Mouse (Mus musculus) kidney, postnatal 10 days (tissue): ENCODE results near the gene Moxd1.
"Not testable (repeated sequence)": the region's sequence is repeated elsewhere in the genome, so short reads cannot be mapped to it uniquely, and the experiment has no call there.

Source experiments
- DNase-seq: peaks from one replicate; pipeline ENCODE4 v3.0.0; 2021; ENCODE audit warnings: mixed read lengths

Moxd1 gene

DNA sequence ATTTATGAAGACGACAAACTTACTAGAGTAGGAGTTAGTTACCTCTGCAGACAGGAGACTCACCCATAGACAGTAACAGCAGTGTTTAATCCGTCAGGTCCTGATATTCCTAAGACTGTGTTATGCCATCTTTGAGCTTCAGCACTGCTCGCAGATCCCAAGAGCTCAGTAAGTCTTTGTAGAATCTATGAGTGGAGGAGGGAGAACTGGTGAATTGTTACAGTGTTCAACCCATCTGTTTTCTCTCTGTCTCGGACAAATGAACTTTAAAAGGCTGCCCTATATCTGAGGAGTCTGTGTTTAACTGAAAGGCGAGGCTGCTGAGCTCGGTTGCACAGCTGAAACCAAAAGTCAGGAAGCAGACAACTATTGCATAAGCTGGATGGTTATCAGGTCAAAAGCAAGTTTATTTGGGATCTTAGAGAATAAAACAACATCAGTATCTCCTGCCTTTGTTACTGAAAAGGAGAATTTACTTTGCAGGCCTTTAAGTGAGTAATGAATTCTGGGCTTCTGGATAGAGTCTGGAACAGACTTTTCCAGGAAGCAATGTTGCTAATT, 47.8 kb downstream of the Moxd1 start:
- no peak for DNase-seq

DNA sequence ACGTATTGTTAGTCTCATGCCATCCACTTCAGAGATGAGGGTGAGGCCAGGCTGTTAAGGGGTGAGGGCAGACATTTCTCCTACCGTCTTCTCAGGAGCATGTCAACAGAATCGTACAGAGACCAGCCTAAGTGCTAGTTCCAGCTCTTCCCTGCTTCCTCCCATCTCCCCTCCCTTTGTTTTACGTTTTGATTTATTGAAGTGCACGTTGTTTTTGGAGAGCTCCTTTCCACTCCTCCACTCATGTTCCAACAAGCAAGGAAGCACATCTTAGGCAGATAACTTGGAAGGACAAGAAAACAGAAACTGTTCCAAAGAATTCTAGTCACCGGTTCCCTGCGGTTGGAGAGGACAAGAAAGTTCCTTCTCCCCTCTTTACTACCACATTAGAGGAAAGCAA, 52.9 kb downstream of the Moxd1 start:
- DNase-seq, result no peak

- DNase-seq, result no peak
These were observed 59.3 kb downstream of the Moxd1 start for GRCm38 (mm10) chr10:24282650-24283049.

DNA sequence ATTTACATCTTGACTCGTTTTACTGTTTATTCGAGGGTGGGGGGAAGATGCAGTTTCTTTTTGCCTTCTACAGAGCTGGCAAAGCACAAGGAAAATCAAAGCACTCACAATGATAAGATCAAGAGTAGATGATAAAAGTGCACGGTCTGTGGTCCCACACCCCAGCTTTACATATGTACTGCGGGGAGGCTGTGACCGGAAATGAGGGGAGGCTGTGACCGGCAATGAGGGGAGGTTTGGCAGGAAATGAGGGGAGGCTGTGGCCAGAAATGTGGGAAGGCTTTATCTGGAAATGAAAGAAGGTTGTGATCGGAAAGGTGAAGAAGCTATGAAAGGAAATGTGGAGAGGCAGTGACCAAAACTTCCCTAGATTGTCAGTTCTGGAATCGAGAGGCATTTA, 68.3 kb downstream of the Moxd1 start:
- no peak for DNase-seq

DNA sequence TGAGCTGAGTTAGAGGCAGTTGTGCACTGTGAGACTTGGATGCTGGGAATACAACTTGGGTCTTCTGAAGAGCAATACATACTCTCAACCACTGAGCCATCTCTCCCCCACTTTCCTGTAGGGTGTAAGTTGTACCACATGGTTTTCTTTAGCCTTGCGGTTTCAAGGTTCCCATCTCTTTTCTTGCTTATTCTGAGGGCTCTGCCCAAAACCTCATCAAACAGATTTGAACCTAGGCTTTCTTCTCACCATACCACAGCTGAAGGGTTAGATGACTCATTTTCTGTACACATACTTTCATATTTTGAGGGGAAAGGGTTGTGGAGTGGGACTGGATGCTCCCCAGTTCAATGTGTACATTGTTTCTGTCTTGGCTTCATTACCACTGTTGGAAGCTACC, 69.4 kb downstream of the Moxd1 start:
- no peak for DNase-seq

- DNase-seq, result no peak
These were observed 73.3 kb downstream of the Moxd1 start for GRCm38 (mm10) chr10:24296608-24297007.

- peak; percentile 80 for DNase-seq
These were observed 74.5 kb downstream of the Moxd1 start for GRCm38 (mm10) chr10:24297792-24298191.

GRCm38 (mm10) chr10:24298260-24299244, 75.2 kb downstream of the Moxd1 start:
- DNase-seq, result peak; percentile 80

DNA sequence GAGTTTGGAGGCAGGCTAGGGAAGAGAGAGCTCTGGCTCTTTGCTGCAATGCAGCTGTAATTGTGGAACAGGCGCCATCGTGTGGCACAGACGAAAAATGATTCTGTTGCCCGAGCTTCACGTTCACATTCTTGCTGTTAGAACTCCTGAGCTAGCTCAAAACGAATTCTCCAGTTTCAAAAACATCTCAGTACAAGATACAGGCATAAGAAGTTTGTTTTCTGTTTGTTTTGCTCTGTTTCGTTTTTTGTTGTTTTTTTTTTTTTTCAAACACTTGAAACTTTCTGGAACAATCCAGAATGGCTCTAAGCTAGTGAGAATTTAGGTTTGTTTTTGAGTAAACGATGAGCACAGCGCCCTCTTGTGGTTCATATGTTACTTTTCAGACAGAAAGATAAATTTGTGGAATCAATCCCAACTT, 88.9 kb downstream of the Moxd1 start:
- DNase-seq, result peak; percentile 87

- peak; percentile 82 for DNase-seq
These were observed 94.0 kb downstream of the Moxd1 start for GRCm38 (mm10) chr10:24317126-24317836.

- no peak for DNase-seq
These were observed 97.0 kb downstream of the Moxd1 start for GRCm38 (mm10) chr10:24320326-24320725.

DNA sequence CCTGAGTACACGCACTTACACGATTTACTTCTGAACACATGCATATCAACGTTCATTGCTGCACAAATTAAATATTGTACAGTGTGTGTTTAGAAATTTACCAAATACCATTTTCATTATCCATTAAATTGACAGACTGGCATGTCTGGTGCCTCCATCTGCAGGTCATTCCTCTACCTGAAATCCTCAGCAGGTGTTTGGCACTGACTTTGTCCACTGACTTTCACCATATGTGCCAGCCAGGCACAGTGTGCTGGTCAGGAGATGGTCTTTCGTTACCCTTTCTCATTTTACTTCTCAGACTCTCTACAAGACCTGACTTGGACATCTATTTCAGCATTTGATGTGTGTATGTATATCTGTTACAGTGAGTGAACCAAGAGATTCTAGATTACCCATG, 99.7 kb downstream of the Moxd1 start:
- no peak for DNase-seq

- DNase-seq, result not testable (repeated sequence)
These were observed 103.9 kb downstream of the Moxd1 start for GRCm38 (mm10) chr10:24327265-24327664.

- DNase-seq, result peak; percentile 10
These were observed 109.5 kb downstream of the Moxd1 start for GRCm38 (mm10) chr10:24332799-24333198.

GRCm38 (mm10) chr10:24339593-24340143, 116.4 kb downstream of the Moxd1 start:
- DNase-seq, result no peak

GRCm38 (mm10) chr10:24340551-24341213, 117.4 kb downstream of the Moxd1 start:
- no peak for DNase-seq

DNA sequence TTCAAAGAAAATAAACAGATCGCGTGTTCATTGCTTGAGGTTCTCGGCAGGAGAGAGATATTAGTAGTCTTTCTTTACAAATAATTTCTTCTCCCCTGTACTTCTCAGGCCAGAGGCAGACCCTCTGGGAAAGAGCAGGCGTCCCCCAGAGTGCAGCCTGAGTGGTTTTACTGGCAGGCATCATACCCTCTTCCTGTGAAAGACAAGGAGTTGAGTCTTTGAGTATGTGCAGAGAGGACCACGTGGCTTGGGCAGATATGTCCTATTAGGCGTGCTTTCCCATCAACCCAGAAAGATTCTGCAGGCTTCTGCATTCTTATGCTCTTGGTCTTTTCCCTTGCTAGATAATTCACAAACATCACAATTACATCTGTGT, 117.9 kb downstream of the Moxd1 start:
- no peak for DNase-seq

GRCm38 (mm10) chr10:24343068-24343467, 119.8 kb downstream of the Moxd1 start:
- no peak for DNase-seq
